Mouse (Mus musculus) ES-E14 (cell line): ENCODE measurements around the gene Slc9a2.

Source experiments
- CHD2 ChIP-seq: IDR thresholded peaks from 2 replicates; pipeline ENCODE4 v1.6.1; 2014; ENCODE audit warnings: mild to moderate bottlenecking, low read depth, low read length, inconsistent platforms
- MAFK ChIP-seq: IDR thresholded peaks from 2 replicates; pipeline ENCODE4 v1.6.1; 2014; ENCODE audit warnings: mild to moderate bottlenecking, low read depth, low read length, inconsistent platforms; ENCODE audit not compliant: insufficient read depth
- ZC3H11A ChIP-seq: IDR thresholded peaks from 2 replicates; pipeline ENCODE4 v1.6.1; 2012; ENCODE audit warnings: low read depth, mild to moderate bottlenecking, inconsistent platforms, low read length, borderline replicate concordance
- ZNF384 ChIP-seq: IDR thresholded peaks from 2 replicates; pipeline ENCODE4 v1.6.1; 2012; ENCODE audit warnings: low read depth, low read length, inconsistent platforms

GRCm38 (mm10) chr1:40776763-40777162 is 96.4 kb downstream of the Slc9a2 start:
- no peak for TF ChIP-seq ZNF384
- no peak for TF ChIP-seq CHD2
- no peak for TF ChIP-seq ZC3H11A
- no peak for TF ChIP-seq MAFK
